Mouse (Mus musculus) neutrophil, adult 65 days (primary cell): ENCODE measurements around the gene Terb1. TPM values are rescaled to one million over a fixed set of nuclear protein-coding genes. Genes with fewer than 3 reads are reported as not detected.

ENCODE experiments used
- total RNA-seq: library from RNA; stranded (reverse); gene quantifications from 2 replicates; pipeline ENCODE4 v1.2.4, GENCODE M21; 2023

Gene Terb1
- not detected in 2 replicates for total RNA-seq

DNA sequence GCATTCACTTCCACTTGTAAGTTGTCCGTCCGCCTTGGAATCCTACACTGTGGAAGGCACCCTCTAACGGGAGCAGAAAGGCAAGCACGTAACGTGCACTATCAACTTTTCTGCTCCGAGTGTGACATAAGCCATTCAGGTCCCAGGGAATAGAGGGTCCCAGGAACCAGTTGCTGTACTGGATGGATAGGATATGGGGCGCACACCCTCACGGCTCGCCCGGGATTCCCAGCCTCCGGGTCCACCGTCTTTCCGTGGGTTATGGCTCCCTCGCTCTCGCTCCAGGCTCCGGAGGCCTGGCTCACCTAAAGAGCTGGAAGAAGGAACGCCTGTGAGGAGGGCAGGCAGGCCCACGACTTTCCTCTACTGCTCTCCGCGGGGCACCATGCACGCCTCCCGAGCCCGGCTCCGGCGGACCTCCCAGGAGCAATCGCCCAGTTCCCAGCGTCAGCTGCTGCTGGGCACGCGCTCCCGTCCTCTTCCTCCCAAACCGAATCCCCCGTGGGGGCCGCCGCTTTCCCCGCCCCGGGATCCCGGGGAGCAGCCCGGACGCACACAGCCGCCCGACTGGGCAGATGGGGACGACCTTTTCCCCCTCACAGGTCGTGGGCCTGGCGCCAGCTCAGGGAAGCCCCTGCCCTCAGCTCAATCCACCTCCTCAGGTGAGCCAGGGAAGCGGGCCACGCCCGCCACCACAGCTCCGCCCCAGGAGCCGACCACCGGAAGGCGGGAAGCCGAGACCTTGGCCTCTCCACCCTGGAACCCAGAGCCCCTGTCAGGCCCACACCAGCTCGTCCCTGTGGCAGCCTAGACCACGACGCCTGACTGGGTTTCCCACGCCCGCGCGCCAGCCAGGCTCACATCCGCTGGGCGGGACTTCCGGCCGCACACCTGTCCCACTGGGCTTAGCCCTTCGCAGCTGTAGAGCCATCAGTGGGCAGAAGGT, at the start of gene Terb1:
TSS of gene Terb1 (minus strand) at position 850 of the 946 bp plus-strand sequence.

DNA sequence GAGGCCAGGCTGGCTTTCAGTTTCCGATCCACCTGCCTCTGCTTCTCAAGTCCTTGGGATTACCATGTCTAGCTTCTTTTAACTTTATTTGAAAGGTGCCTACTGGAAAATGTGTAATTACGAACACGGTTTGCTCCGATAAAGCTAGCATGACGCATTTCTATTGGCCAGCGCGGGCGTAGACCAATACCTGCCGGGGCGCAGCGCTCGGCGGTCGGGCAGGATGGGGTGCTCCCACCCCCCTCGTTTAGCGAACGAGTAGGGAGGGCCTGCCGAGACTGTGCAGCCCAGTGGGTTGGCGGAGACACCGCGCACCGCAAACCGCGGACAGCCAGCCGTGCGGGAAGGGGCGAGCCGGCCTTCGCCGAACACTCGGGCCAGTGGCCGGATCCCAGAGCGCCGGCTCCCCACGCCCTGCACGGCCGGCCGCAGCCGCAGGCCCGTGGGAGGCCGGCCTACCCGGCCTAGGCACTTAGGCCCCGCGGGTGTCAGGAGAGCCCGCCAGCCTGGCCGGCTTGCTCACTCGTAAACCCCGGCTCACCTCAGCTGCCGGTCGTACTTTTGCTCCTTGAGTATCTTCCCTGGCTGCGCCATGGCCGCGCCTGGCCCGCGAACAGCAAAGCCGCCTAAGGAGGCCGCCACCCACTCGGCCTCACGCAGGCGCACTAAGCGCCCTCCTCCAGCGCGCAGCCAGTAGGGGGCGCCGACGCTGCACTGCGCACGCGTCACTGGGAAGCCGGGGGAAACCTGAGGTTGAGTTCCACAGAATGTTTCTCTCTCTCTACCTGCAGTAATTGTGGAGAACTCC, 24.5 kb upstream of the Terb1 start, which contains the start of the genes Nae1 and Car7:
TSS of gene Nae1 (minus strand) at position 667 of the 808 bp plus-strand sequence.
TSS of gene Car7 (plus strand) at position 719 of the 808 bp plus-strand sequence.

DNA sequence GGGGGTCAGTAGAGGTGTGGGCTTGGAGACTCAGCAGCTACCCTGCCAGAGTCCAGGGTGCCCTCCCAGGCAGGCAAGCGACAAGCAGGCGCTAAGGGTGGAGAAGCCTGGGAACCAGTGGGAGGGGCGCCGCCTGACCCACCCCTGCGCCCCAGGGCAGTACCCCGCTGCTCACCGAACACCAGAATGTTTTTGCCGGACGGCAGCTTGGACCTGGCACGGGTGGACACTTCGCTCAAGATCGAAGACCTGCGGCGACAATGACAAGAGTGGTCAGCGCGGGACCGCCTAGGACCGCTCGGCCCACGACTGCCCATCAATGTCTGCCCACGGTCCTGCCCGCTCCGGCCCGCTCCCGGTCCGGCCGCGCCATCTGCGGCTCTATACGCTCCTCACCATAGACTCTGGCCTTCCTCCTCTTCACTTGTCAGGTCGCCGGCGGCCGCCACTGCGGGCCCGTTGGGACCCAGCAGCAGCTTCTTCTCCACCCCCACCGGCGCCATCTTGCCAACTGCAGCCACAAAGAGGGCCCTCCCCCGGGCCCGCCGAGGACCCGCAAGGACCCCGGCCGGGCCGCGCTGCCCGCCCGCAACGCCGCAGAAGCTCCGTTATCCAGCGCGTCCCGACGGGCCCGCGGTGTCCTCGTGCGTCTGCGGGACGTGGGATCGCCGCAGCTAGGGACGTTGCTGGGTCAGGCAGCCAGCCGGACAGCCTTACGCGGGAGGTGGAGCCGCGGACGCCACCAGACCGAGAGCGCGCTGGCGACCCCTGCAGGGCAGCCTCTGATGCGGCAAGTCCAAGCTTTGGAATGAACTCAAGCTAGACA, 67.2 kb downstream of the Terb1 start, which contains the start of gene Dync1li2:
TSS of gene Dync1li2 (minus strand) at position 749 of the 826 bp plus-strand sequence.

Other genes starting within 250 kb of the Terb1 start
- gene Cmtm2a, start 216.7 kb downstream of the Terb1 start, total RNA-seq = not detected in 2 replicates
- not detected in 2 replicates for gene Gm45711, start 199.8 kb downstream of the Terb1 start, total RNA-seq
- gene Cmtm1, start 199.8 kb downstream of the Terb1 start, total RNA-seq = not detected in 2 replicates
- not detected in 2 replicates for gene Gm11020, start 188.3 kb downstream of the Terb1 start, total RNA-seq
- gene Cmtm2b, start 187.7 kb downstream of the Terb1 start, total RNA-seq = not detected in 2 replicates
- 22.2 and 26.6 TPM in 2 replicates for gene Cmtm3, start 170.5 kb downstream of the Terb1 start, total RNA-seq
- 0.20 and 0.44 TPM in 2 replicates for gene Cmtm4, start 114.1 kb downstream of the Terb1 start, total RNA-seq
- 49.2 and 90.2 TPM in 2 replicates for gene Dync1li2, start 66.9 kb downstream of the Terb1 start, total RNA-seq
- gene Nae1, start 24.7 kb upstream of the Terb1 start, total RNA-seq = 12.4 and 14.7 TPM in 2 replicates
- gene Car7, start 24.8 kb upstream of the Terb1 start, total RNA-seq = 0.29 TPM in 1 of 2 replicates, not detected in the other
- gene Pdp2, start 81.5 kb upstream of the Terb1 start, total RNA-seq = 1.7 and 2.2 TPM in 2 replicates
- gene Cdh16, start 114.5 kb upstream of the Terb1 start, total RNA-seq = not detected in 2 replicates
- gene Rrad, start 121.4 kb upstream of the Terb1 start, total RNA-seq = 1.7 and 1.8 TPM in 2 replicates
- 8.8 and 11.4 TPM in 2 replicates for gene Ciao2b, start 132.1 kb upstream of the Terb1 start, total RNA-seq
- gene Ces2a, start 224.1 kb upstream of the Terb1 start, total RNA-seq = not detected in 2 replicates